Mouse (Mus musculus) lung, postnatal 0 days (tissue): ENCODE results near the gene Fam168a. TPM values are rescaled to one million over a fixed set of nuclear protein-coding genes. Genes with fewer than 3 reads are reported as not detected.

Source experiments
- ATAC-seq: fragments of 200-750 bp; cut with Nextera tagmentation; 2 replicates; pipeline ENCODE4 v1.8.0; 2017; ENCODE audit warnings: moderate library complexity
- DNase-seq: peaks from one replicate; pipeline ENCODE4 v3.0.0-alpha.2; 2016; ENCODE audit warnings: low spot score
- H3K27ac ChIP-seq: fragments of 300-500 bp; sonication (generic); 2 replicates; pipeline ENCODE4 v1.5.1; 2014; ENCODE audit warnings: antibody characterized with exemption, mild to moderate bottlenecking, low read length, mixed read lengths
- H3K27me3 ChIP-seq: fragments of 300-500 bp; sonication (generic); replicated peaks from 2 replicates; pipeline ENCODE4 v1.6.1; 2014; ENCODE audit warnings: low read length, mixed read lengths; ENCODE audit not compliant: insufficient read depth
- H3K36me3 ChIP-seq: fragments of 300-500 bp; sonication (generic); 2 replicates; pipeline ENCODE4 v1.6.1; 2014; ENCODE audit warnings: low read length, mixed read lengths; ENCODE audit not compliant: insufficient read depth
- H3K4me1 ChIP-seq: fragments of 300-500 bp; sonication (generic); 2 replicates; pipeline ENCODE4 v1.6.1; 2014; ENCODE audit warnings: antibody characterized with exemption, low read depth, low read length, mixed read lengths; ENCODE audit not compliant: insufficient read depth
- H3K4me2 ChIP-seq: fragments of 300-500 bp; sonication (generic); replicated peaks from 2 replicates; pipeline ENCODE4 v1.6.1; 2014; ENCODE audit warnings: low read depth, mild to moderate bottlenecking, low read length, moderate library complexity, mixed read lengths
- H3K4me3 ChIP-seq: fragments of 300-500 bp; sonication (generic); 2 replicates; pipeline ENCODE4 v1.5.1; 2014; ENCODE audit warnings: low read depth, low read length
- H3K9ac ChIP-seq: fragments of 300-500 bp; sonication (generic); replicated peaks from 2 replicates; pipeline ENCODE4 v1.6.1; 2014; ENCODE audit warnings: low read depth, mild to moderate bottlenecking
- H3K9me3 ChIP-seq: fragments of 300-500 bp; sonication (generic); 2 replicates; pipeline ENCODE4 v1.6.1; 2016; ENCODE audit warnings: low read length, mixed read lengths
- CTCF ChIP-seq: IDR thresholded peaks from 2 replicates; pipeline ENCODE4 v1.5.1; 2016; ENCODE audit warnings: antibody characterized with exemption, mild to moderate bottlenecking
- EP300 ChIP-seq: IDR thresholded peaks from 2 replicates; pipeline ENCODE4 v1.6.1; 2016; ENCODE audit warnings: antibody characterized with exemption, mild to moderate bottlenecking, control low read depth
- WGBS: fragments of 180-500 bp; shearing (Covaris S2); extraction: QIAGEN DNeasy Blood & Tissue Kit; methylation state at CpG from one replicate; pipeline ENCODE4 v1.1.7; 2014; 5-methylcytosine and 5-hydroxymethylcytosine counted together
- polyA plus RNA-seq: library from polyadenylated mRNA; unstranded; fragments of >200 nt; fragmentation: Nextera tagmentation; extraction: Ambion mirVana; gene quantifications from 2 replicates; pipeline ENCODE4 v1.2.1, GENCODE M21; 2015

Gene Fam168a
- polyA plus RNA-seq, 1 experiment from 2014 or later: 28.2 TPM

GRCm38 (mm10) chr7:100847131-100847530, 140.7 kb downstream of the Fam168a start:
- Histone ChIP-seq H3K27me3 (no peaks in the 10 kb centered on the region), H3K4me1 (0 out of 2 replicates have a peak, but pooled peaks cover 7% of the 10 kb centered on the region), H3K4me3 (no peak overlapping the region), H3K9me3 (no peaks in the 10 kb centered on the region), H3K4me2 (no peak overlapping the region), H3K27ac (no peak overlapping the region), H3K36me3 (no peaks in the 10 kb centered on the region), H3K9ac (no peak overlapping the region)
- no peak for ATAC-seq
- no peak for TF ChIP-seq CTCF
- no peak for TF ChIP-seq EP300
- 84% methylated on average over 6 of the region's 6 CpGs for WGBS
- no peak for DNase-seq

GRCm38 (mm10) chr7:100848744-100849143, 142.3 kb downstream of the Fam168a start:
- no peak overlapping the region for H3K27ac ChIP-seq
- H3K36me3 ChIP-seq: no peaks in the 10 kb centered on the region
- DNase-seq (peak; percentile 71), ATAC-seq (no peak)
- H3K4me2 ChIP-seq: no peak overlapping the region
- H3K9ac ChIP-seq: no peak overlapping the region
- no peak overlapping the region for H3K4me3 ChIP-seq
- H3K27me3 ChIP-seq: no peaks in the 10 kb centered on the region
- H3K9me3 ChIP-seq: no peaks in the 10 kb centered on the region
- 40% methylated on average over 6 of the region's 6 CpGs for WGBS
- TF ChIP-seq CTCF: peak; percentile 82
- no peak for TF ChIP-seq EP300
- 0 out of 2 replicates have a peak, but pooled peaks cover 7% of the 10 kb centered on the region for H3K4me1 ChIP-seq

GRCm38 (mm10) chr7:100849508-100849907, 143.1 kb downstream of the Fam168a start:
- Histone ChIP-seq H3K9me3 (no peaks in the 10 kb centered on the region), H3K36me3 (no peaks in the 10 kb centered on the region), H3K27me3 (no peaks in the 10 kb centered on the region), H3K9ac (no peak overlapping the region), H3K4me1 (0 out of 2 replicates have a peak, but pooled peaks cover 7% of the 10 kb centered on the region), H3K27ac (no peak overlapping the region), H3K4me3 (no peak overlapping the region), H3K4me2 (no peak overlapping the region)
- no peak for ATAC-seq
- TF ChIP-seq EP300 (no peak), CTCF (no peak)
- DNase-seq: no peak
- WGBS: 94% methylated on average over 2 of the region's 2 CpGs

GRCm38 (mm10) chr7:100851481-100852356, 145.3 kb downstream of the Fam168a start:
- no peak overlapping the region for H3K9ac ChIP-seq
- no peak overlapping the region for H3K4me3 ChIP-seq
- 49% methylated on average over 9 of the region's 9 CpGs for WGBS
- H3K4me1 ChIP-seq: 0 out of 2 replicates have a peak, but pooled peaks cover 7% of the 10 kb centered on the region
- DNase-seq: no peak
- no peaks in the 10 kb centered on the region for H3K36me3 ChIP-seq
- no peaks in the 10 kb centered on the region for H3K9me3 ChIP-seq
- no peak for ATAC-seq
- no peak for TF ChIP-seq EP300
- TF ChIP-seq CTCF: no peak
- H3K27ac ChIP-seq: no peak overlapping the region
- no peak overlapping the region for H3K4me2 ChIP-seq
- H3K27me3 ChIP-seq: no peaks in the 10 kb centered on the region

- WGBS: 53% methylated on average over 3 of the region's 3 CpGs
- ATAC-seq (no peak), DNase-seq (no peak)
- 0 out of 2 replicates have a peak, but pooled peaks cover 7% of the 10 kb centered on the region for H3K4me1 ChIP-seq
- no peaks in the 10 kb centered on the region for H3K27me3 ChIP-seq
- H3K9ac ChIP-seq: no peak overlapping the region
- no peaks in the 10 kb centered on the region for H3K36me3 ChIP-seq
- H3K9me3 ChIP-seq: no peaks in the 10 kb centered on the region
- no peak overlapping the region for H3K27ac ChIP-seq
- H3K4me2 ChIP-seq: no peak overlapping the region
- TF ChIP-seq EP300: no peak
- no peak overlapping the region for H3K4me3 ChIP-seq
These were observed 147.0 kb downstream of the Fam168a start for GRCm38 (mm10) chr7:100853396-100853795.

- Histone ChIP-seq H3K4me2 (no peak overlapping the region), H3K4me3 (no peak overlapping the region), H3K4me1 (0 out of 2 replicates have a peak, but pooled peaks cover 7% of the 10 kb centered on the region), H3K27ac (no peak overlapping the region), H3K27me3 (no peaks in the 10 kb centered on the region), H3K36me3 (no peaks in the 10 kb centered on the region), H3K9ac (no peak overlapping the region), H3K9me3 (no peaks in the 10 kb centered on the region)
- DNase-seq (no peak), ATAC-seq (no peak)
- 54% methylated on average over 6 of the region's 6 CpGs for WGBS
- TF ChIP-seq EP300 (no peak), CTCF (no peak)
These were observed 147.8 kb downstream of the Fam168a start for GRCm38 (mm10) chr7:100854137-100854814.
